Mouse (Mus musculus) MEL (cell line): ENCODE results near the gene Ptgds. TPM values are rescaled to one million over a fixed set of nuclear protein-coding genes. Genes with fewer than 3 reads are reported as not detected.
A peak's percentile ranks its signal among the peaks of the same experiment; 100 is the strongest.

Experiments used
- DNase-seq: peaks from one replicate; pipeline ENCODE4 v3.0.0; 2011; ENCODE audit warnings: low read depth, low spot score
- H3K27ac ChIP-seq: 2 replicates; pipeline ENCODE4 v1.5.1; 2012; ENCODE audit warnings: low read depth, mild to moderate bottlenecking, control low read depth, low read length, moderate library complexity; ENCODE audit not compliant: control insufficient read depth
- H3K27me3 ChIP-seq, 2 experiments: fragments of 150-350 bp in 1 of 2; sonication (generic) in 1 of 2; 2 replicates each; pipeline ENCODE4 v1.6.1; 2012; ENCODE audit warnings: low read length in 2 of 2, mild to moderate bottlenecking in 2 of 2, improper control_type of control experiment in 1 of 2, moderate library complexity in 1 of 2; ENCODE audit not compliant: insufficient read depth in 2 of 2, control insufficient read depth in 1 of 2
- H3K36me3 ChIP-seq, 2 experiments: 2 replicates each; pipeline ENCODE4 v1.6.1; 2012 to 2014; ENCODE audit warnings: low read length in 2 of 2, improper control_type of control experiment in 1 of 2, inconsistent platforms in 1 of 2, mild to moderate bottlenecking in 1 of 2; ENCODE audit not compliant: insufficient read depth in 2 of 2, control insufficient read depth in 1 of 2
- H3K4me1 ChIP-seq, 2 experiments: fragments of 150-350 bp in 1 of 2; sonication (generic) in 1 of 2; 2 replicates each; pipeline ENCODE4 v1.6.1; 2012; ENCODE audit warnings: low read length in 2 of 2, improper control_type of control experiment in 1 of 2, mild to moderate bottlenecking in 1 of 2; ENCODE audit not compliant: insufficient read depth in 2 of 2, control insufficient read depth in 1 of 2
- H3K4me3 ChIP-seq, 2 experiments: fragments of 150-350 bp in 1 of 2; sonication (generic) in 1 of 2; 2 replicates each; pipeline ENCODE4 v1.5.1; 2012; ENCODE audit warnings: low read depth in 2 of 2, low read length in 2 of 2, mild to moderate bottlenecking in 2 of 2, moderate library complexity in 2 of 2, control low read depth in 1 of 2, improper control_type of control experiment in 1 of 2; ENCODE audit not compliant: control insufficient read depth in 1 of 2, insufficient read depth in 1 of 2
- H3K79me2 ChIP-seq: 2 replicates; pipeline ENCODE4 v1.6.1; 2012; ENCODE audit warnings: mild to moderate bottlenecking, low read length, moderate library complexity; ENCODE audit not compliant: control insufficient read depth, poor library complexity, insufficient read depth
- H3K9ac ChIP-seq: 2 replicates; pipeline ENCODE4 v1.6.1; 2012; ENCODE audit warnings: low read depth, mild to moderate bottlenecking, control low read depth, low read length, moderate library complexity; ENCODE audit not compliant: control insufficient read depth, poor library complexity, severe bottlenecking
- H3K9me3 ChIP-seq: fragments of 150-350 bp; sonication (generic); replicated peaks from 2 replicates; pipeline ENCODE4 v1.6.1; 2012; ENCODE audit warnings: mild to moderate bottlenecking, low read length, improper control_type of control experiment, moderate library complexity; ENCODE audit not compliant: insufficient read depth
- CHD1 ChIP-seq: IDR thresholded peaks from 2 replicates; pipeline ENCODE4 v1.6.1; 2012; ENCODE audit warnings: low read depth, mild to moderate bottlenecking, inconsistent platforms, low read length, improper control_type of control experiment
- CHD2 ChIP-seq: IDR thresholded peaks from 2 replicates; pipeline ENCODE4 v1.6.1; 2011; ENCODE audit warnings: low read length, improper control_type of control experiment
- CTCF ChIP-seq, 3 experiments: IDR thresholded peaks in 2 of 3; conservative IDR thresholded peaks in 1 of 3; 2 replicates each; pipeline ENCODE4 v1.5.1; 2011 to 2012; ENCODE audit warnings: low read length in 3 of 3, low read depth in 2 of 3, mild to moderate bottlenecking in 2 of 3, improper control_type of control experiment in 1 of 3, inconsistent platforms in 1 of 3, mixed read lengths in 1 of 3, moderate library complexity in 1 of 3; ENCODE audit not compliant: control insufficient read depth in 1 of 3, insufficient read depth in 1 of 3, poor library complexity in 1 of 3, severe bottlenecking in 1 of 3
- EP300 ChIP-seq, 2 experiments: IDR thresholded peaks; 2 replicates each; pipeline ENCODE4 v1.6.1; 2011; ENCODE audit warnings: improper control_type of control experiment in 2 of 2, low read length in 2 of 2, low read depth in 1 of 2, mild to moderate bottlenecking in 1 of 2
- GATA1 ChIP-seq: IDR thresholded peaks from 2 replicates; pipeline ENCODE4 v1.6.1; 2011; ENCODE audit warnings: low read depth, low read length, improper control_type of control experiment
- JUND ChIP-seq: IDR thresholded peaks from 2 replicates; pipeline ENCODE4 v1.6.1; 2011; ENCODE audit warnings: low read depth, mild to moderate bottlenecking, improper control_type of control experiment, low read length
- MYB ChIP-seq: IDR thresholded peaks from 2 replicates; pipeline ENCODE4 v1.6.1; 2011; ENCODE audit warnings: mild to moderate bottlenecking, low read depth, low read length, improper control_type of control experiment
- NELFE ChIP-seq: IDR thresholded peaks from 2 replicates; pipeline ENCODE4 v1.6.1; 2011; ENCODE audit warnings: low read depth, low read length, improper control_type of control experiment
- POLR2A ChIP-seq, 2 experiments: IDR thresholded peaks; 2 replicates each; pipeline ENCODE4 v1.6.1; 2011 to 2012; ENCODE audit warnings: low read length in 2 of 2, mild to moderate bottlenecking in 2 of 2, control low read depth in 1 of 2, improper control_type of control experiment in 1 of 2, low read depth in 1 of 2, moderate library complexity in 1 of 2; ENCODE audit not compliant: control insufficient read depth in 1 of 2, insufficient read depth in 1 of 2, poor library complexity in 1 of 2
- POLR2AphosphoS5 ChIP-seq: IDR thresholded peaks from 2 replicates; pipeline ENCODE4 v1.6.1; 2012; ENCODE audit warnings: low read depth, borderline replicate concordance, mild to moderate bottlenecking, inconsistent platforms, low read length, moderate library complexity, mixed read lengths
- SMC3 ChIP-seq: IDR thresholded peaks from 2 replicates; pipeline ENCODE4 v1.6.1; 2011; ENCODE audit warnings: low read depth, low read length, improper control_type of control experiment
- TAL1 ChIP-seq: IDR thresholded peaks from 2 replicates; pipeline ENCODE4 v1.6.1; 2012; ENCODE audit warnings: mild to moderate bottlenecking, inconsistent platforms, low read length, moderate library complexity, mixed read lengths
- TBP ChIP-seq: IDR thresholded peaks from 2 replicates; pipeline ENCODE4 v1.8.0; 2011; ENCODE audit warnings: low read depth, low read length, improper control_type of control experiment
- USF1 ChIP-seq: IDR thresholded peaks from 2 replicates; pipeline ENCODE4 v1.6.1; 2014; ENCODE audit warnings: low read depth, mild to moderate bottlenecking, inconsistent platforms, low read length, improper control_type of control experiment, moderate library complexity
- ZMIZ1 ChIP-seq: IDR thresholded peaks from 2 replicates; pipeline ENCODE4 v1.6.1; 2012; ENCODE audit warnings: low read depth, mild to moderate bottlenecking, inconsistent platforms, low read length, improper control_type of control experiment, moderate library complexity
- polyA plus RNA-seq, 2 experiments: library from polyadenylated mRNA; stranded (reverse) in 1 of 2; unstranded in 1 of 2; fragments of >175 nt in 1 of 2; fragments of >200 nt in 1 of 2; gene quantifications; 2 replicates each; pipeline versions ENCODE4 v1.2.1 to v1.2.4; 2012; ENCODE audit warnings: low replicate concordance in 2 of 2, low read depth in 1 of 2; ENCODE audit not compliant: insufficient read length in 2 of 2, insufficient read depth in 1 of 2, missing spikeins in 1 of 2
- total RNA-seq: library from RNA; depleted of rRNA; stranded (reverse); fragments of 300-350 nt; gene quantifications from 2 replicates; pipeline ENCODE4 v1.2.3, GENCODE M21; 2012

Gene Ptgds
- total and polyA plus RNA-seq, 3 experiments = not detected

GRCm38 (mm10) chr2:25505000-25505399, 35.2 kb upstream of the Ptgds start:
- peaks cover 9% of the 10 kb centered on the region for H3K79me2 ChIP-seq
- no peak overlapping the region for H3K4me3 ChIP-seq
- no peak overlapping the region for H3K27ac ChIP-seq
- H3K9me3 ChIP-seq = no peaks in the 10 kb centered on the region
- no peak overlapping the region for H3K9ac ChIP-seq
- H3K36me3 ChIP-seq = peaks cover 0 to 14% of the 10 kb centered on the region in 2 experiments; a peak in 2 of 4 replicates
- no peak for TF ChIP-seq POLR2AphosphoS5
- no peak for TF ChIP-seq TAL1
- TF ChIP-seq CTCF (IDR thresholded peaks at IDR 0.05 in 2 of 3, conservative IDR thresholded peaks at IDR 0.05 in 1 of 3; ENCODE audit: control insufficient read depth in 1 of 3, insufficient read depth in 1 of 3, low read depth in 2 of 3, low read length in 3 of 3, poor library complexity in 1 of 3, severe bottlenecking in 1 of 3) = no peak
- TF ChIP-seq MYB = no peak
- TF ChIP-seq CHD2 = no peak
- no peak for TF ChIP-seq ZMIZ1
- TF ChIP-seq CHD1 = no peak
- TF ChIP-seq JUND = no peak
- no peak for TF ChIP-seq NELFE
- no peak for TF ChIP-seq USF1
- no peak for TF ChIP-seq EP300 (IDR thresholded peaks at IDR 0.05; ENCODE audit: low read depth in 1 of 2, low read length in 2 of 2)
- no peak for TF ChIP-seq SMC3
- no peak for DNase-seq
- H3K4me1 ChIP-seq = peaks cover 0 to 19% of the 10 kb centered on the region in 2 experiments; a peak in 3 of 4 replicates
- no peaks in the 10 kb centered on the region for H3K27me3 ChIP-seq

GRCm38 (mm10) chr2:25504538-25504937, 34.7 kb upstream of the Ptgds start:
- H3K9ac ChIP-seq = no peak overlapping the region
- H3K4me3 ChIP-seq = no peak overlapping the region
- no peaks in the 10 kb centered on the region for H3K9me3 ChIP-seq
- peaks cover 9% of the 10 kb centered on the region for H3K79me2 ChIP-seq
- H3K36me3 ChIP-seq = peaks cover 0 to 14% of the 10 kb centered on the region in 2 experiments; a peak in 2 of 4 replicates
- DNase-seq = no peak
- H3K4me1 ChIP-seq = peaks cover 0 to 22% of the 10 kb centered on the region in 2 experiments; a peak in 3 of 4 replicates
- TF ChIP-seq GATA1 = no peak
- TF ChIP-seq TAL1 = peak; percentile 54
- H3K27me3 ChIP-seq = no peaks in the 10 kb centered on the region
- no peak overlapping the region for H3K27ac ChIP-seq

DNA sequence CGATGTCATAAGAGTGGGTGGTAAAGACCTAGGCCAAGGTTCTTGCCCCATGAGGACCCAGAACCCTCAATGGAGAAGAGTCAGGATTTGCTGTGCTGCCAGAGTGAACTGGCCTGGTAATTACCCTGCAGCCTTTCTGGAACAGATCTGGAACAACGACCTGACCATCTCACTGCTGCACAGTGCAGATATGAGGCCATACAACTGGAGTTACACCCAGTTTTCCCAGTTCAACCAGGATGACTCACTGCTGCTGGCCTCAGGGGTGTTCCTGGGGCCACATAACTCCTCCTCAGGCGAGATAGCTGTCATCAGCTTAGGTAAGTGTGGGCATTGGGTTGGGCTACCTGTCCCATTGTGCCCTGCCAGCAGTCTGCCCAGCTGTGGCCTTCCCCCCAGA, 32.9 kb upstream of the Ptgds start:
- H3K36me3 ChIP-seq = peaks cover 0 to 23% of the 10 kb centered on the region in 2 experiments; a peak in 2 of 4 replicates
- TF ChIP-seq TBP (peak; percentile 21; the same call in 1 of the 2 replicates), TAL1 (peak; percentile 84), POLR2A (IDR thresholded peaks at IDR 0.05; ENCODE audit: control insufficient read depth in 1 of 2, insufficient read depth in 1 of 2, low read depth in 1 of 2, low read length in 2 of 2, poor library complexity in 1 of 2) (0 out of 4 replicates have a peak, but pooled peaks of 1 of the 2 experiments have one; percentile 14), JUND (0 out of 2 replicates have a peak, but pooled peaks have one; percentile 41), EP300 (IDR thresholded peaks at IDR 0.05; ENCODE audit: low read depth in 1 of 2, low read length in 2 of 2) (peak; percentile 53 to 70), GATA1 (no peak), NELFE (no peak)
- peak overlapping the region; percentile 2 for H3K9ac ChIP-seq
- H3K27ac ChIP-seq = peak overlapping the region; percentile 65
- H3K4me1 ChIP-seq = peaks cover 5 to 30% of the 10 kb centered on the region in 2 experiments
- DNase-seq = peak; percentile 61
- peaks cover 9% of the 10 kb centered on the region for H3K79me2 ChIP-seq
- H3K27me3 ChIP-seq = no peaks in the 10 kb centered on the region
- H3K9me3 ChIP-seq = no peaks in the 10 kb centered on the region
- H3K4me3 ChIP-seq = no peak overlapping the region
